Mouse (Mus musculus): ENCODE results near the gene Zbtb2. TPM values are rescaled to one million over a fixed set of nuclear protein-coding genes. Genes with fewer than 3 reads are reported as not detected.

The Zbtb2 gene
- polyA plus RNA-seq, 1 experiment from 2014 or later: 15.5 TPM

- Histone ChIP-seq H3K9ac (no peak overlapping the region), H3K36me3 (no peaks in the 10 kb centered on the region), H3K4me3 (no peak overlapping the region), H3K9me3 (no peaks in the 10 kb centered on the region), H3K27ac (no peak overlapping the region), H3K4me2 (no peak overlapping the region), H3K27me3 (no peaks in the 10 kb centered on the region), H3K4me1 (peaks cover 7% of the 10 kb centered on the region; the same call in 1 of the 2 replicates)
- WGBS: 85% methylated on average over 5 of the region's 5 CpGs
- ATAC-seq (ENCODE audit: insufficient number of reproducible peaks, insufficient read depth, low FRiP score, low TSS enrichment, low read depth): no peak
Observed at GRCm38 (mm10) chr10:4380748-4381147, 7.2 kb downstream of the Zbtb2 start.

- Histone ChIP-seq H3K9me3 (no peaks in the 10 kb centered on the region), H3K4me1 (0 out of 2 replicates have a peak, but pooled peaks cover 4% of the 10 kb centered on the region), H3K36me3 (peaks cover 11% of the 10 kb centered on the region), H3K4me3 (no peak overlapping the region), H3K27ac (no peak overlapping the region), H3K27me3 (no peaks in the 10 kb centered on the region), H3K9ac (no peak overlapping the region), H3K4me2 (no peak overlapping the region)
- 93% methylated on average over 7 of the region's 7 CpGs for WGBS
- ATAC-seq (ENCODE audit: insufficient number of reproducible peaks, insufficient read depth, low FRiP score, low TSS enrichment, low read depth): no peak
Observed at GRCm38 (mm10) chr10:4376931-4377330, 11.0 kb downstream of the Zbtb2 start.

DNA sequence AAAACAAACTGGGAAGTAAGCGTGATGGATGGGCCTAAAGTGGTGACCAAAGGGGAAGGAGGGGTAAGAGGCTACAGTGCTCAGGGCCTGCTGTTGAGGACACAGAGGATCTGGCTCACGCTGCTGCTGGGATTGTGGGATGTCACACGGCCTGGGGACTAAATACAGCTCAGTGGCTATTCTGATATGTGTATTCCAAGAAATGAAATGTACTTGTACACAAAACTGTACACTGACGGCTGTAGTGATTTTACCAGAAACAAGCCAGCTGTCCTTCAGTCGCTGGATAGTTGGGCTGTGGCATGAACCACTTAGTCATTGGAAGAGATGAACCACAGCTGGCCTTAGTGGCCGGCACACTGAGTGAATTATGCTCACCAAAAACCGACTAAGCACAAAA lies 11.4 kb downstream of the Zbtb2 start:
- Histone ChIP-seq H3K4me1 (0 out of 2 replicates have a peak, but pooled peaks cover 4% of the 10 kb centered on the region), H3K9ac (no peak overlapping the region), H3K27me3 (no peaks in the 10 kb centered on the region), H3K9me3 (no peaks in the 10 kb centered on the region), H3K27ac (no peak overlapping the region; the same call in 1 of the 2 replicates), H3K36me3 (peaks cover 12% of the 10 kb centered on the region), H3K4me3 (no peak overlapping the region), H3K4me2 (no peak overlapping the region)
- WGBS: 64% methylated on average over 7 of the region's 7 CpGs
- ATAC-seq (ENCODE audit: insufficient number of reproducible peaks, insufficient read depth, low FRiP score, low TSS enrichment, low read depth): no peak

DNA sequence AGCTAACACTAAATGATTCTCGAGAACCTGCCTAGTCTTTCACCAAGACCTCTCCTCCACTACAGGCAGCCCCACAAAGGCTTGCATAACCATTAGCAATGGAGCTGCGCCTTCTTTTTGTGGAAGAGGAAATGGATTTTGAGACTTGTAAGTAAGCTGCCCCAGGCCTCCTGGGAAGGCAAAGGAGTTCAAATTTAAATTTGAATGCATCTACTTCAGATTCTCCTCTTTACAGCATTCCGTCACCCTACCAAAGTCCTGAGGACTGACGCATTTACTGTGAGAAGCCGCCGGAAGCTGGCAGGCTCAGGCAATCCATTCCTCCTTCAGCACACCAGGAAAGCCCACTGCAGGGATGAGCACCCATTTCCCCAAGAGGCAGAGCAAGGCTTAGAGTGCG lies 12.6 kb downstream of the Zbtb2 start:
- Histone ChIP-seq H3K27ac (no peak overlapping the region), H3K4me2 (no peak overlapping the region), H3K4me3 (no peak overlapping the region), H3K27me3 (no peaks in the 10 kb centered on the region), H3K9ac (no peak overlapping the region), H3K36me3 (peaks cover 20% of the 10 kb centered on the region), H3K4me1 (0 out of 2 replicates have a peak, but pooled peaks cover 4% of the 10 kb centered on the region), H3K9me3 (no peaks in the 10 kb centered on the region)
- ATAC-seq (ENCODE audit: insufficient number of reproducible peaks, insufficient read depth, low FRiP score, low TSS enrichment, low read depth): no peak
- 60% methylated on average over 7 of the region's 7 CpGs for WGBS

- no peaks in the 10 kb centered on the region for H3K9me3 ChIP-seq
- no peaks in the 10 kb centered on the region for H3K27me3 ChIP-seq
- H3K4me3 ChIP-seq: no peak overlapping the region
- no peak overlapping the region for H3K9ac ChIP-seq
- peaks cover 26% of the 10 kb centered on the region for H3K36me3 ChIP-seq
- 0 out of 2 replicates have a peak, but pooled peaks cover 4% of the 10 kb centered on the region for H3K4me1 ChIP-seq
- H3K27ac ChIP-seq: no peak overlapping the region
- no peak overlapping the region for H3K4me2 ChIP-seq
- ATAC-seq (ENCODE audit: insufficient number of reproducible peaks, insufficient read depth, low FRiP score, low TSS enrichment, low read depth): no peak
- 90% methylated on average over 4 of the region's 4 CpGs for WGBS
Observed at GRCm38 (mm10) chr10:4374734-4375133, 13.2 kb downstream of the Zbtb2 start.

DNA sequence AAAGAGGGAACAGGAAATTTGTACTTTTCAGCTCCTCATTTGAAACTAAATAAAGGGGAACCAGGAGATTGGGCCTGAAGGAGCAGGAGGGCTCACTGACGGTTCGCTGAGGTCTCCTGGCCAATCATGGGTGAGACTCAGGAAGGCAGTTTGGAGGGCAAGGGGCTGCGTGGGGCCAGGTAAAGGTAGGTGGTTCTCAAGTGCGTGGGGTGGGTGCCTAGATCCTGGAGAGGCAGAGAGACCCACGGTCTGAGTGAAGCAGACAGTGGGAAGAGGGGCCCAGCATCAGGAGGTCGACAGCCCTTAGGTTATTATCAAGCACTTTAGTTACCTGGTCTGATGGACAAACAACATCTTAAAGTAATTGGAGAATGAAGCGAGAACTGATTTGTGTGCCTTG lies 13.7 kb downstream of the Zbtb2 start:
- Histone ChIP-seq H3K4me3 (no peak overlapping the region), H3K4me1 (0 out of 2 replicates have a peak, but pooled peaks cover 4% of the 10 kb centered on the region), H3K9ac (no peak overlapping the region), H3K9me3 (no peaks in the 10 kb centered on the region), H3K27me3 (no peaks in the 10 kb centered on the region), H3K27ac (no peak overlapping the region), H3K36me3 (peaks cover 29% of the 10 kb centered on the region), H3K4me2 (no peak overlapping the region)
- ATAC-seq (ENCODE audit: insufficient number of reproducible peaks, insufficient read depth, low FRiP score, low TSS enrichment, low read depth): no peak
- 92% methylated on average over 7 of the region's 7 CpGs for WGBS

DNA sequence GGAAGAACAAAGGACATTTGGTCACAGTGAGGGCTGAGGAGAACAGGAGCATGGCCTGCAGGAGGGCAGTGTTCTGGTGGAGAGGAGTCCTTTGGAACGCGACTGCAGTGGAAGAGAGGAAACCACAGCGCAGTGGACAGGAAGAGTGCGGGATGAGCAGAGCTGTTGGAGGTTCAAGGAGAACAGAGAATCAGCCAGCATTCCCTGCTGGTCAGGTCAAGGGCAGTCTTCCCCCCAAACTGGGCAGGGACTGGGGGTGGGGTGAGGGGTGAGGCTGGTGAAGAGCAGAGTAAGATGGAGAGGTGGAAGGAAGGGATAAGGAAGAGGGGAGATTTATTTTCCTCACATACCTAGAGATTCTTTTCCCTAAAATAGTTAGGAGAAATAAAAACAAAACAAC lies 14.3 kb downstream of the Zbtb2 start:
- no peaks in the 10 kb centered on the region for H3K9me3 ChIP-seq
- no peak overlapping the region for H3K9ac ChIP-seq
- H3K4me1 ChIP-seq: 0 out of 2 replicates have a peak, but pooled peaks cover 4% of the 10 kb centered on the region
- peaks cover 36% of the 10 kb centered on the region for H3K36me3 ChIP-seq
- no peak overlapping the region for H3K27ac ChIP-seq
- no peak overlapping the region for H3K4me2 ChIP-seq
- ATAC-seq (ENCODE audit: insufficient number of reproducible peaks, insufficient read depth, low FRiP score, low TSS enrichment, low read depth): no peak
- no peaks in the 10 kb centered on the region for H3K27me3 ChIP-seq
- H3K4me3 ChIP-seq: no peak overlapping the region
- WGBS: 93% methylated on average over 4 of the region's 4 CpGs

- 52% methylated on average over 5 of the region's 5 CpGs for WGBS
- no peak overlapping the region for H3K4me3 ChIP-seq
- no peak overlapping the region for H3K4me2 ChIP-seq
- no peak overlapping the region for H3K27ac ChIP-seq
- no peak overlapping the region for H3K9ac ChIP-seq
- H3K4me1 ChIP-seq: 0 out of 2 replicates have a peak, but pooled peaks cover 4% of the 10 kb centered on the region
- H3K27me3 ChIP-seq: no peaks in the 10 kb centered on the region
- H3K36me3 ChIP-seq: peaks cover 50% of the 10 kb centered on the region
- no peaks in the 10 kb centered on the region for H3K9me3 ChIP-seq
- ATAC-seq (ENCODE audit: insufficient number of reproducible peaks, insufficient read depth, low FRiP score, low TSS enrichment, low read depth): no peak
Observed at GRCm38 (mm10) chr10:4372011-4372410, 15.9 kb downstream of the Zbtb2 start.

DNA sequence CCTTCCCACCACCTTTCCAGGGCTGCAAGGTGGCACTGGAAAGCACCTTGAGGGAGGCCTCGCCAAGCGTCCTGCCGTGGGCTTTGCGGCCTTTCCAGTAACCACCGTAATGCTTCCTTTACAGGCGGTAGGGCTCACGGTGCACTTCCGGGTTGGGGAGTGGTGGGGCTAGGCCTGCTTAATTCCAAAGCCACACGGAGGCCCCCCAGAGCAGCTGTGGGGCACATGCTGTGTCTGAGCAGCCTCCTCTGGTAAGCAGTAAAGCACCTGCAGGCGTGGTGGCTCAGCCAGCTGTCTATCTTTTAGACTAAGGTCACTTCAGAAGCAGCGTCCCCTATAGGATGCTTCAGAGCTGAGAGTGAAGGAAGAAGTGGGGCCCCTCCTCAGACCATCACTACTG lies 17.8 kb downstream of the Zbtb2 start:
- Histone ChIP-seq H3K4me2 (no peak overlapping the region), H3K36me3 (peaks cover 61% of the 10 kb centered on the region), H3K4me1 (no peaks in the 10 kb centered on the region), H3K9ac (no peak overlapping the region), H3K9me3 (no peaks in the 10 kb centered on the region), H3K4me3 (no peak overlapping the region), H3K27me3 (no peaks in the 10 kb centered on the region), H3K27ac (no peak overlapping the region)
- ATAC-seq (ENCODE audit: insufficient number of reproducible peaks, insufficient read depth, low FRiP score, low TSS enrichment, low read depth): no peak
- WGBS: 92% methylated on average over 11 of the region's 11 CpGs

- ATAC-seq (ENCODE audit: insufficient number of reproducible peaks, insufficient read depth, low FRiP score, low TSS enrichment, low read depth): no peak
- no peak overlapping the region for H3K4me3 ChIP-seq
- 91% methylated on average over 3 of the region's 3 CpGs for WGBS
Observed at GRCm38 (mm10) chr10:4364618-4365017, 23.3 kb downstream of the Zbtb2 start.

GRCm38 (mm10) chr10:4357435-4357834 lies 30.5 kb downstream of the Zbtb2 start:
- H3K27ac ChIP-seq: no peak overlapping the region
- no peaks in the 10 kb centered on the region for H3K27me3 ChIP-seq
- H3K4me1 ChIP-seq: no peaks in the 10 kb centered on the region
- H3K9ac ChIP-seq: no peak overlapping the region
- ATAC-seq (ENCODE audit: insufficient number of reproducible peaks, insufficient read depth, low FRiP score, low TSS enrichment, low read depth): no peak
- H3K4me2 ChIP-seq: no peak overlapping the region
- peaks cover 31% of the 10 kb centered on the region for H3K36me3 ChIP-seq
- 83% methylated on average over 10 of the region's 10 CpGs for WGBS
- H3K4me3 ChIP-seq: no peak overlapping the region
- H3K9me3 ChIP-seq: 0 out of 2 replicates have a peak, but pooled peaks cover under 1% of the 10 kb centered on the region

More at GRCm38 (mm10) chr10:4364618-4365017, 23.3 kb downstream of the Zbtb2 start:
- Histone ChIP-seq H3K4me1 (no peaks in the 10 kb centered on the region), H3K4me2 (no peak overlapping the region), H3K9ac (no peak overlapping the region), H3K36me3 (peaks cover 34% of the 10 kb centered on the region), H3K27ac (no peak overlapping the region), H3K27me3 (no peaks in the 10 kb centered on the region), H3K9me3 (0 out of 2 replicates have a peak, but pooled peaks cover 10% of the 10 kb centered on the region)

DNA sequence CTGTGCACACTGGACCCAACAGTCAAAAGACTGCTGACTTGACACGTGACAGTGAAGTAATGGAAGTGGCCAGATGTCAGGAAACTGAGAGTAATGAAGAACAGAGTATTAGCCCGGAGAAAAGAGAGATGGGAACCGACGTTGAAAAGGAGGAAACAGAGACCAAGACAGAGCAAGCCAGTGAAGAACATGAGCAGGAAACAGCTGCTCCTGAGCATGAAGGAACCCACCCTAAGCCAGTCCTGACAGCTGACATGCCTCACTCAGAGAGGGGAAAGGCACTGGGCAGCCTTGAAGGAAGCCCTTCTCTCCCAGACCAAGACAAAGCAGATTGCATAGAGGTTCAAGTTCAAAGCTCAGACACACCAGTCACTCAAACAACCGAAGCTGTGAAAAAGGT lies 31.3 kb downstream of the Zbtb2 start:
- Histone ChIP-seq H3K9me3 (no peaks in the 10 kb centered on the region), H3K36me3 (peaks cover 31% of the 10 kb centered on the region), H3K9ac (no peak overlapping the region), H3K27me3 (no peaks in the 10 kb centered on the region), H3K4me1 (no peaks in the 10 kb centered on the region), H3K27ac (no peak overlapping the region), H3K4me3 (no peak overlapping the region), H3K4me2 (no peak overlapping the region)
- 65% methylated on average over 5 of the region's 5 CpGs for WGBS
- no peak for ATAC-seq (ENCODE audit: insufficient number of reproducible peaks, insufficient read depth, low FRiP score, low TSS enrichment, low read depth)

Data from embryonic facial prominence, embryonic 13.5 days (tissue).